Mouse (Mus musculus) hindbrain, embryonic 13.5 days (tissue): Measurements from ENCODE around the gene Megf8. TPM values are rescaled to one million over a fixed set of nuclear protein-coding genes. Genes with fewer than 3 reads are reported as not detected.
"Not testable (repeated sequence)": the region's sequence is repeated elsewhere in the genome, so short reads cannot be mapped to it uniquely, and the experiment has no call there.

Experiments
- ATAC-seq: fragments of 200-750 bp; cut with Nextera tagmentation; 2 replicates; pipeline ENCODE4 v1.8.0; 2017; ENCODE audit warnings: moderate TSS enrichment; ENCODE audit not compliant: low FRiP score
- H3K27ac ChIP-seq: fragments of 300-500 bp; sonication (generic); 2 replicates; pipeline ENCODE4 v1.5.1; 2015; ENCODE audit warnings: inconsistent platforms, mild to moderate bottlenecking, moderate library complexity
- H3K27me3 ChIP-seq: fragments of 300-500 bp; sonication (generic); 2 replicates; pipeline ENCODE4 v1.6.1; 2015; ENCODE audit warnings: mild to moderate bottlenecking, inconsistent platforms
- H3K36me3 ChIP-seq: fragments of 300-500 bp; sonication (generic); 2 replicates; pipeline ENCODE4 v1.6.1; 2015; ENCODE audit warnings: mild to moderate bottlenecking, inconsistent platforms
- H3K4me1 ChIP-seq: fragments of 300-500 bp; sonication (generic); replicated peaks from 2 replicates; pipeline ENCODE4 v1.6.1; 2015; ENCODE audit warnings: inconsistent platforms
- H3K4me2 ChIP-seq: fragments of 300-500 bp; sonication (generic); 2 replicates; pipeline ENCODE4 v1.6.1; 2015; ENCODE audit warnings: inconsistent platforms, mild to moderate bottlenecking, moderate library complexity
- H3K4me3 ChIP-seq: fragments of 300-500 bp; sonication (generic); 2 replicates; pipeline ENCODE4 v1.5.1; 2015; ENCODE audit warnings: mild to moderate bottlenecking, inconsistent platforms
- H3K9ac ChIP-seq: fragments of 300-500 bp; sonication (generic); 2 replicates; pipeline ENCODE4 v1.6.1; 2015; ENCODE audit warnings: mild to moderate bottlenecking, inconsistent platforms
- H3K9me3 ChIP-seq: fragments of 300-500 bp; sonication (generic); 2 replicates; pipeline ENCODE4 v1.6.1; 2016; ENCODE audit warnings: inconsistent platforms
- WGBS: fragments of 180-500 bp; shearing (Covaris S2); methylation state at CpG from one replicate; pipeline ENCODE4 v1.1.7; 2015; 5-methylcytosine and 5-hydroxymethylcytosine counted together
- polyA plus RNA-seq: library from polyadenylated mRNA; unstranded; fragments of >200 nt; fragmentation: Nextera tagmentation; extraction: Ambion mirVana; gene quantifications from 2 replicates; pipeline ENCODE4 v1.2.1, GENCODE M21; 2015

Megf8 gene
- polyA plus RNA-seq, 1 experiment from 2014 or later: 18.7 TPM

DNA sequence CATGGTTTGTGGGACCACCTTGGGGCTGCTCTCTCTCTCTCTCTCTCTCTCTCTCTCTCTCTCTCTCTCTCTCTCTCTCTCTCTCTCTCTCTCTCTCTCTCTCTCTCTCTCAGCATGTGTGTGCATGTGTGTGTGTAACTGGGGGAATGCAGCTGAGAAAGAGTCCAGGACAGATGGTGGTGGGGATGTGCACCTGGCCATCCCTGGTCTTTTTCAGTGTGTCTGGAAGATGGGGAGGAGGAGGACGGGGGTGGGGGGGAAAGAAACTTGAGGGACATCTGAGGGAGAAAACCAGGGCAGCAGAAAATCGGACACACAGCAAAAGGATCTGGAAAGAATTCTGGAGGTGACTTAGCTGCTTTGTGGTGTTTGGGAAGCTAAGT, 10.4 kb upstream of the Megf8 start:
- Histone ChIP-seq H3K4me1 (peaks cover 20% of the 10 kb centered on the region), H3K4me3 (peak overlapping the region; percentile 72), H3K27ac (peak overlapping the region; percentile 95), H3K27me3 (peaks cover 29% of the 10 kb centered on the region), H3K9ac (peak overlapping the region; percentile 93), H3K9me3 (no peaks in the 10 kb centered on the region), H3K36me3 (peaks cover 18% of the 10 kb centered on the region), H3K4me2 (peak overlapping the region; percentile 80)
- 42% methylated on average over 2 of the region's 2 CpGs for WGBS
- peak; percentile 17; the same call in 1 of the 2 replicates for ATAC-seq

DNA sequence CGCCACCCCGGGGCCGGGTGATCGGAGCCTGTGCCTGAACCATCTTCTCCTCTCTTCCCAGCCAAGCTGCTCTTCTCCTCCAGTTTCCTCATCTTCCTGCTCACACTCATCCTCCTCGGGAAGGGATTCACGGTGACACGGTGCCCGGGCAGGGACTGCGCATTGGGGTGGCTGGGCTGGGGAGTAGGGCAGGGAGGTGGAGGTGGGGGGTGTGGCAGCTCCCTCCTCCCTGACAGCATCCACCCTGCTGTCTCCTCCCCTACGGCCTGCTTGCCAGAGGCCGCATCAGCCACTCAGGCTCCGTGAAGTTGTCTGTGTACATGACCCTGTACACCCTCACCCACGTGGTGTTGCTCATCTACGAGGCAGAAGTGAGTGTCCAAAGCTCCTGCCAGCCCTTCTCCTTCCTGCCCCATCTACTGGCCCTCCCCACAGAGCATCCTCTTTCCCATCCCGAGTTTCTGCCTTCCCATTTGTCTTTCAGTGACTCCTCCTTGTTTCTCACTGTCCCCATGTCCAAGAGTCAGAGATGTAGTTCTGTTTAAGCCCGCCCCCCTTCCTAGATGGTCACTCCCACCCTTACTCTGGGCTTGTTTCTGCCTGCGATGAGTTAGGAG, 8.2 kb upstream of the Megf8 start:
- peaks cover 20% of the 10 kb centered on the region for H3K4me1 ChIP-seq
- H3K4me3 ChIP-seq: no peak overlapping the region
- no peak overlapping the region for H3K27ac ChIP-seq
- peaks cover 51% of the 10 kb centered on the region for H3K27me3 ChIP-seq
- H3K4me2 ChIP-seq: no peak overlapping the region
- 69% methylated on average over 17 of the region's 17 CpGs for WGBS
- peaks cover 23% of the 10 kb centered on the region for H3K36me3 ChIP-seq
- peak overlapping the region; percentile 20 for H3K9ac ChIP-seq
- ATAC-seq: no peak
- no peaks in the 10 kb centered on the region for H3K9me3 ChIP-seq

DNA sequence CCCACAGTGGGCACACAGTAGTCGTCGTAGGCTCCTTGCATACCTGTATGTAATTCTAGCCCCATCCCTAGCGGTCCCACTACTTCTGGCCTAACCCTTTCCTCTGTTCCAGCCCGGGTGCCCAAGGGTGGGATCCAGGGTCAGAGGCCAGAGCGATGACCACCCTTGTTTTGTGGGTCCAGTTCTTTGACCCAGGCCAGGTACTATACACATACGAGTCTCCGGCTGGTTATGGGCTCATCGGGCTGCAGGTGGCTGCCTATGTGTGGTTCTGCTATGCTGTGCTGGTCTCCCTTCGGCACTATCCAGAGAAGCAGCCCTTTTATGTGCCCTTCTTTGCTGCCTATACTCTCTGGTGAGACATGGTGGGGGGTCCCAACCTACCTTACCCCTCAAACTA, 7.5 kb upstream of the Megf8 start:
- H3K36me3 ChIP-seq: peaks cover 23% of the 10 kb centered on the region
- no peak overlapping the region for H3K9ac ChIP-seq
- WGBS: 86% methylated on average over 9 of the region's 9 CpGs
- no peak overlapping the region for H3K4me2 ChIP-seq
- H3K4me3 ChIP-seq: no peak overlapping the region
- peaks cover 23% of the 10 kb centered on the region for H3K4me1 ChIP-seq
- peaks cover 57% of the 10 kb centered on the region for H3K27me3 ChIP-seq
- H3K9me3 ChIP-seq: no peaks in the 10 kb centered on the region
- no peak overlapping the region for H3K27ac ChIP-seq
- ATAC-seq: no peak

DNA sequence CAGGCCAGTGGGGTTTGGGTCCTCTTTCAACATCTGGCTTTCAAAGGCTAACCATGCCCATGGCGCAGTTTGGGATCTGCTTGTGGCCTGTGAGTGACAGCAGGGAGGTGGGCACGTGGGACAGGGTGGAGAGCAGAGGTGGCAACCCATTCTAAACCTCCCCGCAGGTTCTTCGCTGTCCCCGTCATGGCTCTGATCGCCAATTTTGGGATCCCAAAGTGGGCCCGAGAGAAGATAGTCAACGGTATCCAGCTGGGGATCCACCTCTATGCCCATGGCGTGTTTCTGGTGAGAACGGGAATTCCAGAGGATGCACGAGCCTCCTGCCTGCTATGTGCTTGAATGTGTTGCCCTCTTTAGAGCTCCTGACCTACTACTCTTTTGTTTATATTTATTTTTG, 5.8 kb upstream of the Megf8 start:
- peaks cover 27% of the 10 kb centered on the region for H3K36me3 ChIP-seq
- H3K9ac ChIP-seq: no peak overlapping the region
- no peak overlapping the region for H3K4me3 ChIP-seq
- 78% methylated on average over 11 of the region's 11 CpGs for WGBS
- ATAC-seq: no peak
- H3K9me3 ChIP-seq: no peaks in the 10 kb centered on the region
- H3K4me2 ChIP-seq: no peak overlapping the region
- H3K4me1 ChIP-seq: peaks cover 31% of the 10 kb centered on the region
- H3K27me3 ChIP-seq: peaks cover 69% of the 10 kb centered on the region
- H3K27ac ChIP-seq: no peak overlapping the region

DNA sequence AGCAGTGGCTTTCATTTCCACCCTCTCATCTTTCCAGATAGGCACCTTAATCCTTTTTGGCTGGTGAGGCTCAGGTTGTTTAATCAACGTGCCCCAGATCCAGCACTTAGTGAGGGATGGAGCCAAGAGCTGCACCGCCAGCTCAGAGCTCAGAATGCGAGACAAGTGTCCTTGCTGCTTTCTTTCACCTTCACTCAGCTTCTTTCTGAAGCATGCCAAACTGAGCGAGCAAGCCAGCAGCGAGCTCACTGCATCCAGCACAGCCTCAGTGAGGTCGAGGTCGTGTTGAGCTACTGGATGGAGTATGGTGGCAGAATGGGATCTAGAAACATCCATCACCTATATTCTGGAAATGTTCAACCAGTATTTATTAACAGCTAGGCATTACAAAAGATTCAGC, 3.6 kb upstream of the Megf8 start:
- WGBS: 51% methylated on average over 7 of the region's 7 CpGs
- no peak overlapping the region for H3K4me3 ChIP-seq

DNA sequence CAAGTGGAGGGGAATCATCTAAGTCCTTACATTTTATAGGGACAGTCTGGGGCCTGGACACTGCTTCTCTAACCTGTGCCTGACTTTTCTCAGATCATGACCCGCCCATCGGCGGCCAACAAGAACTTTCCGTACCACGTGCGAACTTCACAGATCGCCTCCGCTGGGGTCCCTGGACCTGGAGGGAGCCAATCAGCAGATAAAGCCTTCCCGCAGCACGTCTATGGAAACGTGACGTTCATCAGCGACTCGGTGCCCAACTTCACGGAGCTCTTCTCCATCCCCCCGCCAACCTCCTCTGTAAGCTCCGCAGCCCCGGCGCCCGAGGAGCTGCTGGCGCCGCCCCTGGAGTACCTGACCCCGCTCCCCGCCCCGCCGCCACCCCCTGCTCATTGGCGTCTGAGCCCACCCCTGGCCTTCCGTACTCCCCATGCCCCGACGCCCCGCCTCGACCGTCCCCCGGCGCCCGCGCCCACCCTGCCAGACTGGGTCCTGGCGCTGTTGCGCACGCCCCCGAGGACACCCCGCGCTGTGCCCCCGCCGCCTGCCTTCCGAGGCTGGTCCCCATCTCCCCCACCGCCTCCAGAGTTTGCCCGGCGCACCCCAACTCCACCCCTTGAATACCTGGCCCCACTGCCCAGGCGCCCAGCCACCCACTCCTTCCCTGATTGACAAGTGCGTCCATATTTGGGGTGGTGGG, 2.2 kb upstream of the Megf8 start:
- peak overlapping the region; percentile 59 for H3K4me2 ChIP-seq
- no peak overlapping the region for H3K27ac ChIP-seq
- H3K4me1 ChIP-seq: peaks cover 40% of the 10 kb centered on the region
- ATAC-seq: no peak
- peaks cover 13% of the 10 kb centered on the region for H3K36me3 ChIP-seq
- WGBS: 2% methylated on average over 43 of the region's 51 CpGs
- H3K4me3 ChIP-seq: peak overlapping the region; percentile 74
- peaks cover 49% of the 10 kb centered on the region for H3K27me3 ChIP-seq
- H3K9me3 ChIP-seq: no peaks in the 10 kb centered on the region
- peak overlapping the region; percentile 65 for H3K9ac ChIP-seq

More for the DNA sequence above, 3.6 kb upstream of the Megf8 start:
- no peaks in the 10 kb centered on the region for H3K9me3 ChIP-seq
- H3K4me1 ChIP-seq: peaks cover 33% of the 10 kb centered on the region
- ATAC-seq: no peak
- H3K36me3 ChIP-seq: peaks cover 18% of the 10 kb centered on the region
- no peak overlapping the region for H3K9ac ChIP-seq
- no peak overlapping the region for H3K27ac ChIP-seq
- no peak overlapping the region for H3K4me2 ChIP-seq
- peaks cover 57% of the 10 kb centered on the region for H3K27me3 ChIP-seq

DNA sequence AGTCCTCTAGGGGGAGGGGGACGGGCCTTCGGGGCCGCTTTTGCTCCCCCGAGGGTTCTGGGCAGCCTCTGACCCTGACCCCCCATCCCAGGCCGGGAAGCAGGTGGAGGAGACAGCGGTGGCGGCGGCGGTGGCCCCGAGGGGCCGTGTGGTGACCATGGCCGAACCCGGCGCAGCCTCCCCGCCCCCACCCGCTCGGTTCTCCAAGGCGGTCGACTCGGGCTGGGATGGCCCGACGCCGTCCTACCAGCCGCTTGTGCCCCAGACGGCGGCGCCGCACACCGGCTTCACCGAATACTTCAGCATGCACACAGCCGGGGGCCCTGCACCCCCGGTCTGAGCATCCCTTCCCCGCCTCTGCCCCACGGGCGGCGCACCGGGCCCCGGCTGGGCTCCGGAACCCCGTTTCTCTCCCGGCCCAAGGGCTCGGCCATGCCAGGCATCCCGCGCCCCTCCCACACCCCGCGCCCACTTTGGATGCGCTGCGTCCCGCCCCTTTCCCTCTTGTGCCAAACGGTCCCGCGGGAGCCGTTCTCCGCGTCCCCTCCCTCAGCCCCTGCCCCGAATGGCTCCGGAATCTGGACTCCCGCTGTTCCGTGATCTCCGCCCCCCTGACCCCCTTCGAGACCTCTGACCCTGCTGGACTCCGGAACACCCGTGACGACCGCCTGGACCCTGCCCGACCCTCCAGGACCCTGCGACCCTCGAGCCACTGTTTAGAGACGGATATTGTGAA, 1.5 kb upstream of the Megf8 start:
- peak overlapping the region; percentile 74 for H3K4me3 ChIP-seq
- no peak overlapping the region for H3K27ac ChIP-seq
- no peaks in the 10 kb centered on the region for H3K9me3 ChIP-seq
- peak overlapping the region; percentile 59 for H3K4me2 ChIP-seq
- peak overlapping the region; percentile 65 for H3K9ac ChIP-seq
- peaks cover 13% of the 10 kb centered on the region for H3K36me3 ChIP-seq
- peaks cover 40% of the 10 kb centered on the region for H3K4me1 ChIP-seq
- no peak for ATAC-seq
- peaks cover 49% of the 10 kb centered on the region for H3K27me3 ChIP-seq
- 1% methylated on average over 62 of the region's 69 CpGs for WGBS

DNA sequence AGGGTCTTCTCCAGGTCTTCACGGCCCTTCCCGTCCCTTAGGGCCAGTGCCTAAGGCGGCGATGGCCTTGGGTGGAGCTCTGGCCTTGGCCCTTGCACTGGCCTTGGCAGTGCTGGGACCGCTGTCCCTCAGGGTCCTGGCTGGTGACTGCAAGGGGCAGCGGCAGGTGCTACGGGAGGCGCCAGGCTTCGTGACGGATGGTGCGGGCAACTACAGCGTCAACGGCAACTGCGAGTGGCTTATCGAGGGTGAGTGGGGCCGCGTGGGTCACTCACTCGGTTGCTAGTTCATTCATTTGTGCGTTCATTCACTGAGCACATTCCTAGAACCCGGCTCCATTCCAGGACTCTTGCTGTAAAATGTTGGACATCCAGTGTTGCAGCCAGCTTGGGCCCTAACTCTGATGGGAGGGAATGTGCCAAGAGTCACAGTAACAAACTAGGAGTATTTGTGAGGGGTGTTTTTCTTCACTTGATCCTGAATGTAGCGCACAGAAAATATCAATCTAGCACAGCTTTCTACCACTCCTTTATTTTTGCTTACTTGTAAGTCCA, 559 bp downstream of the Megf8 start:
- H3K27me3 ChIP-seq: peaks cover 31% of the 10 kb centered on the region
- H3K4me2 ChIP-seq: peak overlapping the region; percentile 100
- peak overlapping the region; percentile 93 for H3K27ac ChIP-seq
- no peaks in the 10 kb centered on the region for H3K9me3 ChIP-seq
- ATAC-seq: no peak
- peak overlapping the region; percentile 96 for H3K9ac ChIP-seq
- 11% methylated on average over 21 of the region's 21 CpGs for WGBS
- peak overlapping the region; percentile 74 for H3K4me3 ChIP-seq
- peaks cover 6% of the 10 kb centered on the region; the same call in 1 of the 2 replicates for H3K36me3 ChIP-seq
- peaks cover 53% of the 10 kb centered on the region for H3K4me1 ChIP-seq

DNA sequence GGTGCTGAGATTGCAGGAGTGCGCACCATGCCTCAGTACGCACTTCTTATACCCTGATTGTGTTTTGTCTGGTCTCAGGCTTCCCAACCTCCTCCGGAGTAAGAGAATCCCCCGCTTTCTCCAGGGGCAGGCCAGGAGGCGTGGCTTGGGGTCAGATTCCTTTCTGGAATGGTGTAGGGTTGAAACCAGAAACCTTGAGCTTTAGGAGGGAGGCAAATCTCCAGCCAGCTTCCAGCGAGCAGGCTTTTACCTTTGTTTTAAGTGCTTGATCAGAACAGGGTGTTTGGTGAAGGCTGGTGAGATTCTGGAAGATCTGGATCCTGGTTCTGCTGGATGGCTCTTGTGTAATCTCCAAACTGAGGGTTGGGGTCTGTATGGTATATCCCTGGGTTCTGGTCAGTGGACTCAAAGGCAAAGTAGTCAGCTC, 5.1 kb downstream of the Megf8 start:
- Histone ChIP-seq H3K27ac (peak overlapping the region; percentile 61), H3K4me1 (peaks cover 34% of the 10 kb centered on the region), H3K27me3 (no peaks in the 10 kb centered on the region), H3K9me3 (no peaks in the 10 kb centered on the region), H3K4me3 (no peak overlapping the region), H3K36me3 (peaks cover 7% of the 10 kb centered on the region), H3K9ac (peak overlapping the region; percentile 3; the same call in 1 of the 2 replicates), H3K4me2 (peak overlapping the region; percentile 19; the same call in 1 of the 2 replicates)
- no peak for ATAC-seq
- 6% methylated on average over 6 of the region's 6 CpGs for WGBS

DNA sequence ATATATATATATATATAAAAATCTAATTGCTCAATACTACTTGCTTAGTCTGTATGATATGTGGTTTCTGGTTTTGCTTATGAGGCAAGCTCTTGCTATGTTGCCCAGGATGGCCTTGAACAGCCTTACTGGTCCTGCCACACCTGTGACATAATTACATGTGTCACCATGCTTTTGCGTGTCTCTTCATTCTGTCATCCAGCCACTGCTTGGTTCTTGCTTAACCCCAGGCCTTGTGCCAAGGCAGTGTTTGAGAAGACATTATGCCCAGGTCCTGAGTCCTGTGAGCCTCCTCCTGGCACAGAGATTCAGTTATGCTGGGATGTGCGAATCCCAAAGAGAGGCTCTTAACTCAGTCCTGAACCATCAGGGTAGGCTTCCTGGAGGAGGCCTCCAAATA, 6.3 kb downstream of the Megf8 start:
- Histone ChIP-seq H3K27me3 (no peaks in the 10 kb centered on the region), H3K4me1 (peaks cover 24% of the 10 kb centered on the region), H3K9me3 (no peaks in the 10 kb centered on the region), H3K9ac (no peak overlapping the region), H3K4me2 (no peak overlapping the region), H3K27ac (no peak overlapping the region; the same call in 1 of the 2 replicates), H3K4me3 (no peak overlapping the region), H3K36me3 (peaks cover 16% of the 10 kb centered on the region)
- no peak for ATAC-seq
- WGBS: 84% methylated on average over 2 of the region's 2 CpGs

DNA sequence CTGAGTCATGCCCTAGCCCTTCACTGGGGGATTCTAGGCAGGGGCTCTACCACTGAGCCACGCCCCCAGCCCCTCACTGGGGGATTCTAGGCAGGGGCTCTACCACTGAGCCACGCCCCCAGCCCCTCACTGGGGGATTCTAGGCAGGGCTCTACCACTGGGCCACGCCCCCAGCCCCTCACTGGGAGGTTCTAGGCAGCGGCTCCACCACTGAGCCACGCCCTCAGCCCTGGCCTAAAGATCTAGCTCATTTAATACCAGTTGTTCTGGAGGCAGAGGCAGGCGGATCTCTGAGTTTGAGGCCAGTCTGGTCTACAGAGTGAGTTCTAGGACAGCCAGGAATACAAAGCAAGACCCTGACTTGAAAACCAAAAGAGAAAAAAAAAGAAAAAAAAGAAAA, 8.5 kb downstream of the Megf8 start:
- not testable (repeated sequence) for H3K4me3 ChIP-seq, H3K9me3 ChIP-seq, H3K27ac ChIP-seq, H3K4me2 ChIP-seq, H3K27me3 ChIP-seq, ATAC-seq, H3K9ac ChIP-seq
- 93% methylated on average over 6 of the region's 6 CpGs for WGBS
- Histone ChIP-seq H3K4me1 (peaks cover 14% of the 10 kb centered on the region), H3K36me3 (peaks cover 33% of the 10 kb centered on the region)

DNA sequence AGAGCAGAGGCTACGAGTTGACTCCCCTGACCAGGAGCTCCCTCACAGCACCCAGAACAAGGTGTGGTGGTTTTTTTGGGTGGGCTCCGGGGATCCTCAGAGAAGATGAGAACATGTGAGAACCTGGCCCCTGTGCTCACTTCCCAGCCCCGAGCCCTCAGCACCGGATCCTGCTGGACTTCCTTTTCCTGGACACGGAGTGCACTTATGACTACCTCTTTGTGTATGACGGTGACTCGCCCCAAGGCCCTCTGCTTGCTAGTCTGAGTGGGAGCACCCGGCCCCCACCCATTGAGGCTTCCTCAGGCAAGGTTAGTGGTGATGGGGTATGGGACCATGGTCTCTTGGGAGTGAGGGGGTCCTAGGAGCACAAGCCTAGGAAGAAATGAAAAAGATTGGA, 9.3 kb downstream of the Megf8 start:
- Histone ChIP-seq H3K27me3 (no peaks in the 10 kb centered on the region), H3K4me3 (no peak overlapping the region), H3K9ac (no peak overlapping the region), H3K36me3 (peaks cover 41% of the 10 kb centered on the region), H3K4me2 (no peak overlapping the region), H3K9me3 (no peaks in the 10 kb centered on the region), H3K27ac (no peak overlapping the region), H3K4me1 (peaks cover 10% of the 10 kb centered on the region)
- WGBS: 92% methylated on average over 8 of the region's 8 CpGs
- ATAC-seq: no peak
